Mouse (Mus musculus) stomach, embryonic 16.5 days (tissue): Measurements from ENCODE around the gene Trio. TPM values are rescaled to one million over a fixed set of nuclear protein-coding genes. Genes with fewer than 3 reads are reported as not detected.
A peak's percentile ranks its signal among the peaks of the same experiment; 100 is the strongest.

Experiments used
- ATAC-seq: fragments of 200-750 bp; cut with Nextera tagmentation; 2 replicates; pipeline ENCODE4 v1.8.0; 2017; ENCODE audit warnings: moderate number of reproducible peaks, moderate TSS enrichment; ENCODE audit not compliant: insufficient read depth, low FRiP score
- H3K27ac ChIP-seq: fragments of 300-500 bp; sonication (generic); 2 replicates; pipeline ENCODE4 v1.5.1; 2014; ENCODE audit warnings: low read length
- H3K27me3 ChIP-seq: fragments of 300-500 bp; sonication (generic); 2 replicates; pipeline ENCODE4 v1.6.1; 2014; ENCODE audit warnings: low read length, control low read depth, mixed read lengths; ENCODE audit not compliant: control insufficient read depth, insufficient read depth
- H3K36me3 ChIP-seq: fragments of 300-500 bp; sonication (generic); 2 replicates; pipeline ENCODE4 v1.6.1; 2014; ENCODE audit warnings: low read length; ENCODE audit not compliant: control insufficient read depth, insufficient read depth
- H3K4me1 ChIP-seq: fragments of 300-500 bp; sonication (generic); 2 replicates; pipeline ENCODE4 v1.6.1; 2014; ENCODE audit warnings: low read length, control low read depth, mixed read lengths; ENCODE audit not compliant: control insufficient read depth, insufficient read depth
- H3K4me2 ChIP-seq: fragments of 300-500 bp; sonication (generic); 2 replicates; pipeline ENCODE4 v1.6.1; 2014; ENCODE audit warnings: low read depth, low read length, mixed read lengths
- H3K4me3 ChIP-seq: fragments of 300-500 bp; sonication (generic); replicated peaks from 2 replicates; pipeline ENCODE4 v1.5.1; 2014; ENCODE audit warnings: mild to moderate bottlenecking, low read length
- H3K9ac ChIP-seq: fragments of 300-500 bp; sonication (generic); 2 replicates; pipeline ENCODE4 v1.6.1; 2014; ENCODE audit warnings: low read length
- H3K9me3 ChIP-seq: fragments of 300-500 bp; sonication (generic); replicated peaks from 2 replicates; pipeline ENCODE4 v1.6.1; 2016; ENCODE audit warnings: low read length, control low read depth; ENCODE audit not compliant: control insufficient read depth
- WGBS: fragments of 180-500 bp; shearing (Covaris S2); extraction: QIAGEN DNeasy Blood & Tissue Kit; methylation state at CpG from one replicate; pipeline ENCODE4 v1.1.7; 2014; 5-methylcytosine and 5-hydroxymethylcytosine counted together
- polyA plus RNA-seq: library from polyadenylated mRNA; unstranded; fragments of >200 nt; fragmentation: Nextera tagmentation; extraction: Ambion mirVana; gene quantifications from 2 replicates; pipeline ENCODE4 v1.2.1, GENCODE M21; 2015

The Trio gene
- polyA plus RNA-seq, 1 experiment from 2014 or later: 22.9 TPM

GRCm38 (mm10) chr15:27751612-27752405, 273.8 kb downstream of the Trio start:
- Histone ChIP-seq H3K27me3 (no peaks in the 10 kb centered on the region), H3K4me1 (no peaks in the 10 kb centered on the region), H3K27ac (no peak overlapping the region), H3K9ac (no peak overlapping the region), H3K36me3 (peaks cover 24% of the 10 kb centered on the region), H3K9me3 (no peaks in the 10 kb centered on the region), H3K4me2 (no peak overlapping the region), H3K4me3 (no peak overlapping the region)
- 78% methylated on average over 12 of the region's 12 CpGs for WGBS
- peak; percentile 68; the same call in 1 of the 2 replicates for ATAC-seq

- Histone ChIP-seq H3K36me3 (peaks cover 35% of the 10 kb centered on the region), H3K27ac (no peak overlapping the region), H3K4me1 (no peaks in the 10 kb centered on the region), H3K27me3 (no peaks in the 10 kb centered on the region), H3K4me2 (no peak overlapping the region), H3K9me3 (no peaks in the 10 kb centered on the region), H3K4me3 (no peak overlapping the region), H3K9ac (no peak overlapping the region)
- no peak for ATAC-seq
- 79% methylated on average over 8 of the region's 8 CpGs for WGBS
These were observed 276.9 kb downstream of the Trio start for GRCm38 (mm10) chr15:27748739-27749138.

- WGBS: 83% methylated on average over 18 of the region's 18 CpGs
These were observed 278.1 kb downstream of the Trio start for GRCm38 (mm10) chr15:27747512-27747911.

GRCm38 (mm10) chr15:27744995-27745394, 280.7 kb downstream of the Trio start:
- no peak overlapping the region for H3K4me2 ChIP-seq
- H3K4me1 ChIP-seq: no peaks in the 10 kb centered on the region
- no peak overlapping the region for H3K27ac ChIP-seq
- H3K27me3 ChIP-seq: no peaks in the 10 kb centered on the region
- H3K36me3 ChIP-seq: peaks cover 46% of the 10 kb centered on the region
- 86% methylated on average over 5 of the region's 5 CpGs for WGBS
- no peak for ATAC-seq
- no peak overlapping the region for H3K9ac ChIP-seq
- no peak overlapping the region for H3K4me3 ChIP-seq
- H3K9me3 ChIP-seq: no peaks in the 10 kb centered on the region

More at GRCm38 (mm10) chr15:27747512-27747911, 278.1 kb downstream of the Trio start:
- Histone ChIP-seq H3K4me1 (no peaks in the 10 kb centered on the region), H3K4me2 (no peak overlapping the region), H3K4me3 (no peak overlapping the region), H3K9me3 (no peaks in the 10 kb centered on the region), H3K9ac (no peak overlapping the region), H3K27me3 (no peaks in the 10 kb centered on the region), H3K27ac (no peak overlapping the region), H3K36me3 (peaks cover 45% of the 10 kb centered on the region)
- no peak for ATAC-seq

- no peaks in the 10 kb centered on the region for H3K9me3 ChIP-seq
- peaks cover 35% of the 10 kb centered on the region for H3K36me3 ChIP-seq
- H3K4me2 ChIP-seq: no peak overlapping the region
- ATAC-seq: no peak
- H3K27ac ChIP-seq: no peak overlapping the region
- no peak overlapping the region for H3K9ac ChIP-seq
- no peak overlapping the region for H3K4me3 ChIP-seq
- H3K27me3 ChIP-seq: no peaks in the 10 kb centered on the region
- 86% methylated on average over 7 of the region's 7 CpGs for WGBS
- H3K4me1 ChIP-seq: no peaks in the 10 kb centered on the region
These were observed 285.6 kb downstream of the Trio start for GRCm38 (mm10) chr15:27740080-27740479.

- 83% methylated on average over 4 of the region's 4 CpGs for WGBS
- ATAC-seq: no peak
These were observed 293.8 kb downstream of the Trio start for GRCm38 (mm10) chr15:27731818-27732217.

GRCm38 (mm10) chr15:27726228-27726627, 299.4 kb downstream of the Trio start:
- no peak for ATAC-seq
- 75% methylated on average over 6 of the region's 6 CpGs for WGBS

More at GRCm38 (mm10) chr15:27731818-27732217, 293.8 kb downstream of the Trio start:
- Histone ChIP-seq H3K9me3 (no peaks in the 10 kb centered on the region), H3K9ac (no peak overlapping the region), H3K4me2 (no peak overlapping the region), H3K36me3 (peaks cover 23% of the 10 kb centered on the region), H3K27me3 (no peaks in the 10 kb centered on the region), H3K4me1 (no peaks in the 10 kb centered on the region), H3K4me3 (no peak overlapping the region), H3K27ac (no peak overlapping the region)

GRCm38 (mm10) chr15:27724796-27725680, 300.6 kb downstream of the Trio start:
- 63% methylated on average over 9 of the region's 9 CpGs for WGBS
- Histone ChIP-seq H3K9ac (no peak overlapping the region), H3K27ac (peak overlapping the region; percentile 32), H3K4me2 (0 out of 2 replicates have a peak overlapping the region, but pooled peaks have one; percentile 10), H3K27me3 (no peaks in the 10 kb centered on the region), H3K4me1 (no peaks in the 10 kb centered on the region), H3K36me3 (no peaks in the 10 kb centered on the region), H3K4me3 (no peak overlapping the region), H3K9me3 (no peaks in the 10 kb centered on the region)
- ATAC-seq: no peak

More at GRCm38 (mm10) chr15:27726228-27726627, 299.4 kb downstream of the Trio start:
- Histone ChIP-seq H3K9me3 (no peaks in the 10 kb centered on the region), H3K27ac (no peak overlapping the region), H3K36me3 (no peaks in the 10 kb centered on the region), H3K4me1 (no peaks in the 10 kb centered on the region), H3K4me3 (no peak overlapping the region), H3K9ac (no peak overlapping the region), H3K27me3 (no peaks in the 10 kb centered on the region), H3K4me2 (no peak overlapping the region)

- peak overlapping the region; percentile 32; the same call in 1 of the 2 replicates for H3K27ac ChIP-seq
- H3K9ac ChIP-seq: no peak overlapping the region
- 0 out of 2 replicates have a peak overlapping the region, but pooled peaks have one; percentile 10 for H3K4me2 ChIP-seq
- H3K36me3 ChIP-seq: no peaks in the 10 kb centered on the region
- no peaks in the 10 kb centered on the region for H3K27me3 ChIP-seq
- 67% methylated on average over 6 of the region's 6 CpGs for WGBS
- peak; percentile 47; the same call in 1 of the 2 replicates for ATAC-seq
- H3K4me3 ChIP-seq: no peak overlapping the region
- no peaks in the 10 kb centered on the region for H3K9me3 ChIP-seq
- no peaks in the 10 kb centered on the region for H3K4me1 ChIP-seq
These were observed 301.4 kb downstream of the Trio start for GRCm38 (mm10) chr15:27724298-27724697.
